Mouse (Mus musculus) retina, postnatal 7 days (tissue): Measurements from ENCODE around the gene Ispd.

Experiments
- DNase-seq: peaks from one replicate; pipeline ENCODE4 v3.0.0-alpha.2; 2012; ENCODE audit warnings: low read depth, low spot score

The Ispd gene

GRCm38 (mm10) chr12:36554697-36555096, 173.4 kb downstream of the Ispd start:
- DNase-seq: no peak

GRCm38 (mm10) chr12:36564146-36564545, 182.9 kb downstream of the Ispd start:
- DNase-seq: no peak

DNA sequence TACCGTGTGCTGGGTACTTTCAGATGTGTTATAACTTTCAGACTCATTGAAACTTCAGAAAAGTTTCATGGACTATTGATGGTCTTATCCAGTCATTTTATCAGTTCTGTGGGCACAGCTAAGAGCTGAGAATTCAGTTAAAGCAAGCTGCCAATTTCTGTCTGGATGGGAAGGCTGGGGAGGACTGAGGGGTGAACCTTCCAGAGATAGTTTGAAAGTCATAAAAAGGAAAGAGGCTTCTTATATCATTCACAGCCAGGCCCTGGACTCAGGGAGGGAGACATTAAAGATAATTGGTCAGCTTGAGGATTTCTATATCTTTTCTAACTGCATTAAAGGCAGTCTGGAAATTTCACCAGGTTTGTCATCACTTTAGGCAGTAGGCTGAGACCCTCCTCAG, 185.7 kb downstream of the Ispd start:
- DNase-seq: no peak

DNA sequence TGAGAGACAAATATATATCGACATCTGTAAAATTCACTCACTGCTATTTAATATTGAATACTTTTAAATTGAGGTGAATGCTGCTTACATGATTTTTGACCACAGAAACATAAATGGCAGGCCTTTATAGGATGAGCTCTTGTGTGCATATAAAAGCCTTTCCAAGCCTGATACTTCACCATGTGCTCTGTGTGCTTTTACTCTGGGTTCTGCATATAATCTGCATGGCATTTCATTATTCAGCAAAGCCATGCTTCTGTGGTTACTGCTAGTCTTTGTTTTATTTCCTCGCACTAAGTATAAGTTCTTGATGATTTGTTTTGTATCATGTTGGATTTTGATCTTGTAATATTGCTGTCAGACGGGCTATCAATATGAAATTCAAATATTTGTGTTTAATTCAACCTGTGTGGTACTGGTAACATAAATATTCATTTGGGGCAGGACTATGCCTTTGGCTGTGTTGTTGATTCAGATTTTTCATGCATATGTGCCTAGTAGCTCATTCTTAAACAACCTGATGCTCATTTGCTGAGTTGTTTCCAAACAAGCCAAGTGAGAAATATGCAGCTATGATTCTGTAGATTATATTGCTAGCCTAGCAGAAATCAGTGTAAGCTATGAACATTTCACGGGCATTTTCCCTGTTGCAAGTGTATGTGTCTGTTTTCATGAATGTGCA, 189.3 kb downstream of the Ispd start:
- no peak for DNase-seq

- DNase-seq: no peak
Measured at GRCm38 (mm10) chr12:36584828-36585227, 203.6 kb downstream of the Ispd start.

DNA sequence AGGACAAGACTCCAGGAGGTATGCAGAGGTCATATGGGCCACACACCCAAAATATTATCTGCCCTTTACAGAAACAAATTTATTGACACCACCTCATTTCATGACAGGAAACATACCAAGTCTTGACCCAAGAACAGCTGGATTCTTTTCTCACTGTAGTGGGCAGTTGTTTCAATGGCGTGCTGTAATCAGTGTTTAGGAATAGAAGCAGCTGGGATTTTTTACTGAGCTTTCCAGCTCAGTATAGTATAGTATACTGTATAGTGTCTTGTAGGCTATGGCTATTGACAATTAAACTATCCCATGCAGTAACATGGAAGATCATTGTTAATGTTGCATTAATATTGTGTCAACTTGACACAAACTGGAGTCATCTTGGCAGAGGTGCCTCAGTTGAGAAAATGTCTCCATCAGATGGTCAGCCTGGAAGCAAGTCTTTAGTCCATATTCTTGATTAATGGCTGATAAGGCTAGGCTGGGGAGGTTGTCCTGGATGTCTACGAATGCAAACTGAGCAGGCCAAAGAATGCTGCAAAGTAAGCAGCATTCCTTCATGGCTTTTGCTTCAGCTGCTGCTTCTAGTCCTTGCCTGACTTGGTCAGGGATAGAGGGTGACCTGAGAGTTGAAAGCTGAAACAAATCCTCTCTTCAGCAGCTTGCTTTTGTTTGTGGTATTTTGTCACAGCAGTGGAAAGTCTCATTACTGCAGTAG, 216.4 kb downstream of the Ispd start:
- DNase-seq: no peak

DNA sequence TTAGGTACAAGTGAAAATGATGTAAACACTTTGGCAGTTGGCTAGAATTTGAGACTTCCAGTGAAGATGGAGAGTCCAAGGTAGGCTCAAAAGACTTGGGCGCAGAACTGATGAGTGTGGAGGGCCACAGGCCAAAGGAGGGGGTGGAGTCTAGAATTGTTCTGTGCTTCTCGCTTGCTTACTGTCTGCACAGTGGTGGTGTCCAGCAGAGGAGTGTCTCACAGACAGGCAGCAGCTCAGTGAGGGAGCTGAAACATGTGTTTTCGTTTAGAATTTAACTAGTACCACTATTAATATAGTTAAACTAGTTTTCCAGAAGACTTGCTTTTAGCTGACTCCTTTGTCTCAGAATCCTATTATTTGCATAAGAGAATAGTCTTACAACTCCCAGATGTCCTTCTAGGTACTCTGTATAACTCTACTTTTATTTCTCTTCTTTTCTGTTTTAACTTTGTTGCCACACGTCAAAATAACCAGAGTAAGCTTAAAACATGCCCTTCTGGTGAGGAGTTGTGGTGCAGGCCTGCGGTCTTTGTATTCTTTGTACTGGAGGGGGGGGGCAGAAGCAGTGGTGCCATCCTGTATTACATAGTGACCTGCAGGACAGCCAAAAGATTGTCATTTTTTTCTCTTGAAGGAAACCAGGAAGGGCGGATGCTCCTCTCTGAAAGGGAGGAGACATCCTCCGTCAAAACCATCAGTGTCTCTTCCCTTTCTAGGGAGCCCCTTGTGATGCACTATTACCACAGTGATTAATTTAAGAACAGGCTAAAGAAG, 240.9 kb downstream of the Ispd start:
- no peak for DNase-seq

DNA sequence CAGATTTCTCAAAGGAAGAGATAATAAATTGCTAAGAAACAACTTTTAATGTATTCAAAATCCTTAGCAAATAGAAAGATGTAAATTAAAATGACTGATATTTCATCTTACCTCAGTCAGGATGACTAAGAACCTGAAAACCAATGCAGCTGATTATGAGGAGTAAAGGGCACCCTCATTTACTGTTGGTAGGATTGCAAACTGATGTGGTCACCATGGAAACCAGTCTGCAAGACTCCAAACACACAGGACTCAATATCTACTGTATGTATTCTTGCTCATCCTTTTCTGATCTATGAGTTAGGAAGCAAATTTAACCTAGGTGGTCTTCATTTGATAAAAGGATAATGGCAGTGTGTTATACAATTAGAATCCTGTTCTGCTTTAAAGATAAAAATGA, 246.0 kb downstream of the Ispd start:
- no peak for DNase-seq

GRCm38 (mm10) chr12:36632427-36632826, 251.2 kb downstream of the Ispd start:
- DNase-seq: no peak

- no peak for DNase-seq
Measured at GRCm38 (mm10) chr12:36647514-36647913, 266.3 kb downstream of the Ispd start.

GRCm38 (mm10) chr12:36662496-36662895, 281.2 kb downstream of the Ispd start:
- no peak for DNase-seq

DNA sequence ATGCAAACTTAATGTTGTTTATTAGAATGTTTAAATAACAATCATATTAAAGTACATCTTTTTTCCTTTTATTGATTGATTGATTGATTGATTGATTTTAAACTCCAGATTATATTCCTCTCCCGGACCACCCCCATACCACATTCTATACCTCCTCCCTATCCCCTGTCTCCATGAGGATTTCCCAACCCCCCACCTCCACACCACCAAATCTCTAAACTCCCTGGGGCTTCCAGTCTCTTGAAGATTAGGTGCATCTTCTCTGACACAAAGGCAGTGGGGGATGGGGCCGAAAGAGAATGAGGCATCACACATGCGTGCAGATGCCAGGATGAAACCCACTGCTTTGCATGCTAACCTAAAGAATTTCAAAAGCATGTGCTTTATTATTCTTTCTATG, 283.5 kb downstream of the Ispd start:
- DNase-seq: no peak

DNA sequence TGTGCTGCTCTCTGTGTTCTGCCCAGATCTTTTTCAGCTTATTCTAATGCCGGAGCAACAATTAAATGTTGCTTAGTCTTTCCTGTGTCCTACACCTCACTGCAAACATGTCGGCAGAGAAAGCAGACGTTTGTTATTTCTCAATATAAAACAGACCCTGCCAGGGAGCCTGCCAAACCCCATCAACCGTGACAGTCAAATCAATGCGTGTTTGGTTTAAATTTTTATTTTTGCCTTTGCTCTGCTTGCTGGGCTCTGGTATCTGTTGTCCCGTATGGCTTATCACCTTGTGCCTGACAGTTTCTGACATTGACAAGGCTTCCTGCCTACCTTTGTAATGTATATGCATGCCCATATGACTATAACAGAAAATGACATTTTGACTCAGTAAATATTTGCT, 285.5 kb downstream of the Ispd start:
- no peak for DNase-seq

- no peak for DNase-seq
Measured at GRCm38 (mm10) chr12:36670164-36670908, 289.1 kb downstream of the Ispd start.

DNA sequence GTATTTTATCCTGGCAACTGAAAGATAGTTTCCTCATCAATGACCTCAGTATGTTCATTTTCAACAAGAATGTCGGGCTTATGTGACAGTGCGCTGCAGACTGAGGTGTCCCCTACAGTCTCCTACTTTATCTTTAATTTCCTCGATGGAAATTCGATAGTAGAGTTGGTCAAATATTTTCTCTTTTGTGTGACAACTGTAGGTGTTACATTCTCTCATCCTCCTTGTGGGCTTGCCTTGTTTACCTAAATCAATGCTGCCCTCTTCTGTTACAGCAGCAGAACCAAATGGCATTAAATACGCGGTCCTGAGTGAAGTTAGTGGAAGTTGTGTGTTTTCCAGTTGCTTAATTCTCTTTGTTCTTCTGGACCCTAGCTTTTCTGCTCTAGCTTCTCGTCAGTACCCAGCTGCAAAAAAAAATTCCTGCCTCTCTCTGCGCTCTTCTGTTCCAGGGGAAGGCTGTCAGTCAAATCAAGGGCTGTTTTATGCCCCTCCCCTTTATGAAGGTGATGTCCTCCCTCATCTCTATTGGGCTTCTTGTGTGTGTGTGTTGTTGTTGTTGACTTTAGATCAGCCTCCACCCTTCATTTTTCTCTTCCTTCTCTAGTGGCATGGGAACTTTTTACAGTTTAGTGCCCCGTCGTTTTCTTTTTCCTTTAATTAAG, 289.8 kb downstream of the Ispd start:
- DNase-seq: peak; percentile 20

DNA sequence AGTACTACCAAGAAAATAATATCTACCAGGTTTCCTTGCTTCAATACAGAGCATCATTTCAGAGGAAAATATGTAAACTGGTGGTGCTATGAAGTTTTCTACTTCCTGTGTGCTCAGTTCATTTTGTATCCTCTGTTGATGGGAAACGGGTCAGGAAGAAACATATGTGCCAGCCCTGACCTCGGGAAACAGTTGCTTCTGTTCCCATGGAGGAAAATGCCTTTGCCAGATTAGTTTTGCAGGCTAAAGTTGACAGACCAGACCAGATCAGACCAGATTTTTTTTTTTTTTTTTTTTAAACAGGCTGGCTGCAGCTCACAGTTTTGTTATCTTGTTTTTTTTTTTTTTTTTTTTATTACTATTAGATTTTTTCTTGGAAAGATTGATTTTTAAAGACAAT, 293.2 kb downstream of the Ispd start:
- DNase-seq: no peak

- no peak for DNase-seq
Measured at GRCm38 (mm10) chr12:36678220-36678619, 297.0 kb downstream of the Ispd start.

DNA sequence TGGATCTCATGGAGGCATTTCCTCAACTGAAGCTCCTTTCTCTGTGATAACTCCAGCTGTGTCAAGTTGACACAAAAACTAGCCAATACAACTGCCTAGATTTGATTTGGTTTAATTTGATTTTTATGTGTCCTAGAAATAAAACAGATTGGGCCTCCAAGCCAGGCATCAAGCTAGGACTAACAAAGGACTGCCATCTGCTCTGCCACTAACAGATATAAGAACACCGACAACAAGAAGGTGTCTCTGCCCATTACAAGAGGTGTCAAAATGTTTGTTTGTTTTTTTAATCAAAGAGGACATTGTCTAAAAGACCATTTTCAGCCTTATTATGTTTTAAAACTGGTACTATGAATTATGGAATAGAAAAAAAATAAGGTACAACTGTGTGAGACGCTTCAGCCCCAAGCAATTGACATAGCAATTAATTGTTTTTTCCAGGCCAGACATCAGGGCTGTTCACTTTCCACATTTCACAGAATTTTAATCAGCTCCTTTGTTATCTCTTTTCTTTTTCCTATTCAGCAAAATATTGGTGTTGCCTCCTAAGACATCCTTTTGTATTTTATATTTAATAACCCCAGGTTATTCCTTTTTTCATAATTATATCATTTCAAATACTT, 299.7 kb downstream of the Ispd start:
- DNase-seq: no peak

DNA sequence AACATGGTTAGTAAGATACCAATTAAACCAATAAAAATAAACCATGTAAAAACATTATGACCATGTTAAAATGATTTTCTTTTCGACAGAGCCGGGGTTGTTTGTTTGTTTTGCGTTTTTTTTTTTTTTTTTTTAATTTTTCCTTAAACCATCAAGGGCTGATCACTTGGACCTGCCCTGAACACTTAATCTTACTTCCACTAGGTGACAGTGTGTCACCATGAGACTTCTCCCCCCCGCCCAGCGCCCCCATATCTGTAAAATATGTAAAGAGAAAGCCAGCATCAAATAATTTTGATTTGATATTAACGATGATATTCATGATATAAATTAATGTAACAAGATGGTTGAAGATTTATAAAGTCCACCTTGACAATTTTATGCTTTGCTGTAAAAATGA, 300.5 kb downstream of the Ispd start:
- no peak for DNase-seq

DNA sequence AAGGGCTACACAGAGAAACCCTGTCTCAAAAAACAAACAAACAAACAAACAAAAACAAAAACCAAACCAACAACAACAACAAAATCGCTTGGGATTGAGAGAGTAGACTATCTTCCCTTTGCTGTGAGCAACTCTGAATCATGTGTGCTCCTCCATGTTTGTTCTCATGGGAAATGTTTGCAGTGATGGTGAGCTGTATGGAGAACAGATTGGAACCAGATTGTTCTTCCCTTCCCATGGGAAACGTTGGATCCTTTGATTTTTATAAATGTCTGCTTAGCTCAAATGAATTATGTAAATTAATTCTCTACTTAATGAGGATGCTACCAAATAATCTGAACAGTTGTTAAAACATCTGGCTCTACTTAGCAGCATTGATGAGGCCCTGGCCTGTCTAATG, 312.8 kb downstream of the Ispd start:
- no peak for DNase-seq

- DNase-seq: no peak
Measured at GRCm38 (mm10) chr12:36704380-36704779, 323.1 kb downstream of the Ispd start.
